Mouse (Mus musculus) bone marrow macrophage, adult 2 months (primary cell): ENCODE results near the gene Cep152. TPM values are rescaled to one million over a fixed set of nuclear protein-coding genes. Genes with fewer than 3 reads are reported as not detected.

ENCODE experiments used
- H3K27ac ChIP-seq: 2 replicates; pipeline ENCODE4 v1.5.1; 2012; ENCODE audit warnings: low read depth, low read length; ENCODE audit not compliant: insufficient read depth
- H3K4me1 ChIP-seq: 2 replicates; pipeline ENCODE4 v1.6.1; 2012; ENCODE audit warnings: low read length; ENCODE audit not compliant: control insufficient read depth, insufficient read depth
- H3K4me3 ChIP-seq: 2 replicates; pipeline ENCODE4 v1.5.1; 2012; ENCODE audit warnings: mild to moderate bottlenecking, low read length, moderate library complexity; ENCODE audit not compliant: insufficient read depth
- CTCF ChIP-seq: IDR thresholded peaks from 2 replicates; pipeline ENCODE4 v1.5.1; 2012; ENCODE audit warnings: low read depth, mild to moderate bottlenecking, low read length, moderate library complexity
- POLR2A ChIP-seq: IDR thresholded peaks from 2 replicates; pipeline ENCODE4 v1.6.1; 2012; ENCODE audit warnings: mild to moderate bottlenecking, low read depth, low read length, borderline replicate concordance
- polyA plus RNA-seq: library from polyadenylated mRNA; stranded (reverse); fragments of >200 nt; gene quantifications from 2 replicates; pipeline ENCODE4 v1.2.4, GENCODE M21; 2012; ENCODE audit not compliant: missing spikeins, insufficient read depth, insufficient read length

Gene Cep152
- polyA plus RNA-seq, 1 experiment: 5.8 TPM

DNA sequence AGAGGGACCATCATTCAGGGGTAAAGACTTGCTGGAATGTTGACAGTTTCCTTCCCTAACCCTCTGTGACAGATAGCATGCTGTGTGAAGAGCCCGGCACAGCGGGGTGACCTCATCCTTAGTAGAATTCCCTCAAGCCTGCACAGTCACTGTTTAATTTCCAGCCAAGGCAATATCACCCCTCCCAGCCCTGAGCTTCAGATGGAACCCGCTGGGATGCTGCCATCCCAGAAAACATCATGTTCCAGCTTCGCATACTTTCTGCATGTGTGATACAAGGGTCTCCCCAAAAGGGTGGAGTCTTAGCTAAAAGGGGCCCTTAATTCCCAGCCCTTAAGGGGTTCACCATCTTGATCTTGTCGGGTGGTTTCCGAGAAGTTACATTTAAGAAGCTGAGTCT, 94.2 kb downstream of the Cep152 start:
- TF ChIP-seq CTCF (no peak), POLR2A (no peak)
- no peaks in the 10 kb centered on the region for H3K4me1 ChIP-seq
- H3K4me3 ChIP-seq: no peak overlapping the region
- no peak overlapping the region for H3K27ac ChIP-seq

GRCm38 (mm10) chr2:125526566-125526965, 98.3 kb downstream of the Cep152 start:
- no peak for TF ChIP-seq CTCF
- TF ChIP-seq POLR2A: no peak
- H3K4me3 ChIP-seq: no peak overlapping the region
- no peak overlapping the region for H3K27ac ChIP-seq
- no peaks in the 10 kb centered on the region for H3K4me1 ChIP-seq

GRCm38 (mm10) chr2:125525484-125525883, 99.4 kb downstream of the Cep152 start:
- Histone ChIP-seq H3K4me3 (no peak overlapping the region), H3K27ac (no peak overlapping the region), H3K4me1 (no peaks in the 10 kb centered on the region)
- TF ChIP-seq POLR2A: no peak

GRCm38 (mm10) chr2:125516594-125516993, 108.3 kb downstream of the Cep152 start:
- TF ChIP-seq POLR2A (no peak), CTCF (no peak)
- H3K4me3 ChIP-seq: no peak overlapping the region
- H3K27ac ChIP-seq: no peak overlapping the region
- H3K4me1 ChIP-seq: no peaks in the 10 kb centered on the region

DNA sequence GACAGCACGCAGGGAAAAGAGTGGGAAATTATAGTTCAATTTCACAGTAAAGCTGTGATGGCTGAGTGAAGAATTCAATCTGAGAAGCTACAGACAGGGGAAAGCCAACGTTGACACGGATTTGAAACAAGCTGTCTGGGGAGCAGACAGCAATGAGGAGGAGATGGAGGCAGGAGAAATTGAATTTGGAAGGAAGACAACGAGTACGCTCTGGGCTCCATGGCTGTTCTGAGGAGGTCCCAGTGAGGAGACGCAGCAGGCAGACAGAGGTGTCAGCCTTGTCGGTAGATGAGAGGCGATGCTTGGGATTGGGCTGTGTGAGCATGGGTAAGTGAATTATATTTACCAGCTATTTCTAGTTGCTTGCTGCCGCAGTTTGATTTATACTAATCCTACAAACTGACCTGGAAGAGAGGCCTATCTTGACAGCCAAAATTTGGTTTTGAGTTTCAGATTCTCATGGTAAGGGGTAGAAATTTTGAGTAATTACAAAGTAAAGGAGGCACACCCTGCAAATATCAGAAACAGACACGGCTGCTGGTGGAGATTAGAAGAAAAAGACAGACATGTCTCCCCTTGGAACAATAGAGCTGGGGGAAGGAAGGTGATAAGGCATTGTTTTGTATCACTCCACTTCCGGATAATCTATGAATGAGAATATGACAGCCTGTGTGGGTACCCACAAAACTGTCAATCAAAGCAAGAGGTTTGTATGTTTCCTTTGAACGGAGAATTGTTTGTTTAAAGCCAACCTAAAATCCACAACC, 109.4 kb downstream of the Cep152 start:
- Histone ChIP-seq H3K4me3 (no peak overlapping the region), H3K4me1 (no peaks in the 10 kb centered on the region), H3K27ac (no peak overlapping the region)
- TF ChIP-seq POLR2A (no peak), CTCF (no peak)

- Histone ChIP-seq H3K27ac (no peak overlapping the region), H3K4me3 (no peak overlapping the region), H3K4me1 (no peaks in the 10 kb centered on the region)
- TF ChIP-seq POLR2A (no peak), CTCF (no peak)
Observed at GRCm38 (mm10) chr2:125514391-125514790, 110.5 kb downstream of the Cep152 start.

Other genes with a start within 250 kb of the Cep152 start
- not detected in 2 replicates for gene Gm9913, start 120.0 kb downstream of the Cep152 start, polyA plus RNA-seq
- gene Fbn1, start 117.1 kb downstream of the Cep152 start, polyA plus RNA-seq: 0.37 and 0.99 TPM in 2 replicates
- 276 and 293 TPM in 2 replicates for gene Eid1, start 48.0 kb upstream of the Cep152 start, polyA plus RNA-seq
- 1.5 and 1.8 TPM in 2 replicates for gene Shc4, start 99.0 kb upstream of the Cep152 start, polyA plus RNA-seq
- 57.0 and 59.0 TPM in 2 replicates for gene Secisbp2l, start 157.8 kb upstream of the Cep152 start, polyA plus RNA-seq
- 62.4 and 68.7 TPM in 2 replicates for gene Galk2, start 234.0 kb upstream of the Cep152 start, polyA plus RNA-seq
- 79.6 and 91.4 TPM in 2 replicates for gene Cops2, start 234.0 kb upstream of the Cep152 start, polyA plus RNA-seq